Mouse (Mus musculus) spleen, postnatal 14 days (tissue): ENCODE data around the gene Lamb1.

Source experiments
- DNase-seq, 2 experiments: peaks; one replicate each; pipeline ENCODE4 v3.0.0; 2021 to 2022; ENCODE audit warnings: low spot score in 2 of 2

Lamb1 gene

DNA sequence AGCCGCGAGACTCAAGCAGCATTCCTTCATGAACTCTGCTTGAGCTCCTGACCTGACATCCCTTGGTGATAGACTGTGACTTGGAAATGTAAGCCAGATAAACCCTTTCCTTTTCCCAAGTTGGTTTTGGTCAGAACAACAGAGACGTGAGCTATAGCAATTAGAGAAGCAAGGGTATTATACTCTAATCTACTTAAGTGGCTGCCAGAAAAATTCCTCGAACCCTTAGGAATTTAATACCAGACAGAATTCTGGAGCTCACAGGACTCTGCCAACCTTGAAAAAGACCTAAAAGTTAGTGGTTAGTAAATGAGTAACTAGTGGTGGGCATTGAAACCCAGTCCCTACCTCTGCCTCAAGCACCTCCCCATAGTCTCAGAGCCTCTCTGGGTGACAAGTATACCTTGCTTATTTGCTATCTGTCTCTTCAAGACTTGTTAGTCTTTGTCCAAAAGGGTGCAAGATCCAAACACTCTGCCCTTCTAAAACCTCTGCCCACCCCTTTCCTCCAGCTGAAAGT is 18.6 kb downstream of the Lamb1 start:
- DNase-seq = no peak

GRCm38 (mm10) chr12:31289046-31289445 is 24.0 kb downstream of the Lamb1 start:
- no peak for DNase-seq

DNA sequence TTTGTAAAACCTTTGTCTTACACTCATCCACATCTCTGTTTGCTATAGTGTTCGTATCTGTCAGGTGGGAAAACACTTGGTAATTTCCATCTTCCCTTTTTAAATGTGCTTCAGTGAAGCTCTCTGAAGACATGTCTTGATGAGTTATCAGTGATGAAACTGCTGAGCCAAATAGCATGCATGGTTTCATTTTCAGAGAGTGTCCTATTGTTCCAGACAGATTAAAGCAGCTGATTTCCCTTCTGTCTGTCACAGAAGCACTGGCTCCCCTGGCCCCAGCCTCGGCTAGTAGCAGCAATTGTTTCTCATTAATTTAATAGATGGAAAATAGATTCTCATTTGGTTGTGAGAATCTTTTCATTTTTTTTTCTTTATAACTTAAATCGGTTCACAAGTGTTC is 25.9 kb downstream of the Lamb1 start:
- DNase-seq = no peak

DNA sequence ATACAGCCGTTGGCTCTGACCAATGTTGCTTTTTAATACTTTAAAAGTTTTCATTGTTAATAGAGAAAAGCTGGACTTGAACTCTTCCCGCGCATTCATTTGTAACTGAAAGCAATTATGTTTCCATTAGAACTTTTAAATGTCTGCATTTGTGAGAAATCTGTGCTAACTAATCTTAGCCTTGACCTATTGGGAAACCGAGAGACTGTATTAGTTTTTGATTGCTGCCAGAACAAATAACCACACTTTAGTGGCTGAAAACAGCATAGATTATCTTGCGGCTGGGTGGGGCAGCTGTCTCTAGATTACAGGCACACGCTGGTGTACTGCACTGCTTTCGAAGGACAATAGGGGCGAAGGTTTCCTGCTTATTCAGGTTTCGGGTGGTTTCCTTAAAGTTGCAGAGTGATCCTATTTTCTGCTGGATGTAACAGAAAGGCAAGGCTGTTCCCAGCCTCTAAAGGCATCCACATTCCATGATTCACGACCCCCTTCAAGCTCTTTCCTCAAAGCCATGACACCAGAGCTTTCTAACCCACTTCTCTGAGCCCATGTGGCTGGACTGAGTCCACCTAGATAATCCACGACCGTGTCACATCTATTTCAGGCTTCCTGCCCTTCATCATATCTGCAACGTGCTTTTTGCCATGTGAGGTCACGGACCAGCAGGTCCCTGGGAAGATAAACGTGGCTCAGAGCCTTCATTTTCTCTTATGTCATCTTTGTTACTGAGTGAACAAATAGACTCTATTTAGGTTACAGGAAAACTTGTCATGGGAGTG is 28.5 kb downstream of the Lamb1 start:
- DNase-seq = no peak

GRCm38 (mm10) chr12:31294526-31294925 is 29.5 kb downstream of the Lamb1 start:
- no peak for DNase-seq

DNA sequence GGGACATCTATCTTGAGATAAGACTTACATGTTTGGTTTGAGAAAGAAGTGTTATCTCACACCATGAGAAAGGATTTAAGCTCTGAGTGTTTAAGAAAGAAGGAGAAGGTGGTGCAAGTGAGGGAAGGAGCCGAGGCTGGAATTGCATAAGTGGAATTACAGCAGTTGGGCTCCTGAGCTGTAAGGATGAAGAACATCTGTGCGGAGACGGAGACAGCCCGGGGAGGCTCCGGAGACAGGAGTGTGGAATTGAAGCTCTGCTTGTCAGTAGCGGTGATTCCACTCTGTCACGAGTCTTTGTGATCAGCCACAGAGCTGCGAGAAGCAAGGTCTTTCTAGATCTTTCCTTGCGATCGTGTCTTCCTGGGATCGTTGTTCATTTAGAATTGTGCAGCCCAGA is 30.0 kb downstream of the Lamb1 start:
- no peak for DNase-seq

DNA sequence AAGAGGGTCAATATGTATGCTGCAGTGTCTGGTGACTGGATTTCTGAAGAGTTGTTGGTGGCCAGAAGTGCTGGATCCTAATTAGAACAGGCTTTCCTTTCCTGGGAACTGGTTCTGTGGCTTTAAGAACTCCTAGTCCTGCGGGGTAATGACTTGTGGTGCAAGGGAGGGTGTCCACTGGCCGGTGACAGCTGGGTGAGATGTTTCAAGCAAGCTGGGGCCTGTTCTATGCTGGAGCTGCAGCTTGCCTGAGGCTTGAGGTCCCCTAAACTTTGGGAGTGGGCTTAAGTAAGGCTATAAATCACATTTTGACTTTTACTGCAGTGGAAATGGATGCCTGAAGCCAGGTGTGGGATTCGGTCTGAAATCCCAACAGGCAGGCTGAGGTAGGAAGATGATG is 30.5 kb downstream of the Lamb1 start:
- no peak for DNase-seq

GRCm38 (mm10) chr12:31296097-31296496 is 31.1 kb downstream of the Lamb1 start:
- no peak for DNase-seq

GRCm38 (mm10) chr12:31298122-31298521 is 33.1 kb downstream of the Lamb1 start:
- DNase-seq = no peak

DNA sequence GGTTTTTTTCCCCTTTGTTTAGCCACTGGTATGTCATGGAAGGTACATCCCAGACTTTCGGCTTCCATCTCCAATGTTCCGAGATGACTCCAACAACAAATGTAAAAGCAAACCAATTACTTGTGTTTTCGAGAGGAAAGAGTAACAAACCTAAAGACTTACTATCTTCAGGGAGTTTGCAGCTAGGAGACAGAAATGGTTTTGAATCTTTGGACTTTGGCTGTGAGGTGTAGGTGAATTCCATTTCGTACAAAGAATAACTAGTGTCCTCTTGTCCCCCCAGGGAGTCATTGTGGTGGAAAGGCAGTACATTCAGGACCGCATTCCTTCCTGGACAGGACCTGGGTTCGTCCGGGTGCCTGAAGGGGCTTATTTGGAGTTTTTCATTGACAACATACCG is 33.5 kb downstream of the Lamb1 start:
- no peak for DNase-seq

GRCm38 (mm10) chr12:31299126-31299525 is 34.1 kb downstream of the Lamb1 start:
- DNase-seq = no peak

GRCm38 (mm10) chr12:31299676-31300197 is 34.7 kb downstream of the Lamb1 start:
- DNase-seq = no peak

DNA sequence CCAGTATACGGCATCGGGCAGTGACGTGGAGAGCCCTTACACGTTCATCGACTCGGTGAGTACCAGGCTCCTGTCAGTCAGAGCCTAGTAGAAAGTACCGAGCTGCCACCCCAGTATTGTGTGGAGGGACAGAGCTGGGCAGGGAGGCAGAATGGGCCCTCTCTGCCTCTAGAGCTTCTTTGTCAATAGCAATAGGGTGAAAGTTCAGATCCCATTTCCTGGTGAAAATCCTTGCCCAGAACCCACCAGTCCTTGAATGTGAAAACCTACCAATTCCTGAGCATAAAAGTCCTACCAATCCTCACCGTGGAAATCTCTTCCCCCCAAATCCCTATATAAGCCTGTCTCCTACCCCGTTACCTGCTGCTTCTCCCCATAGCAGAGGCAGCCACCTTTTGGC is 35.2 kb downstream of the Lamb1 start:
- no peak for DNase-seq

DNA sequence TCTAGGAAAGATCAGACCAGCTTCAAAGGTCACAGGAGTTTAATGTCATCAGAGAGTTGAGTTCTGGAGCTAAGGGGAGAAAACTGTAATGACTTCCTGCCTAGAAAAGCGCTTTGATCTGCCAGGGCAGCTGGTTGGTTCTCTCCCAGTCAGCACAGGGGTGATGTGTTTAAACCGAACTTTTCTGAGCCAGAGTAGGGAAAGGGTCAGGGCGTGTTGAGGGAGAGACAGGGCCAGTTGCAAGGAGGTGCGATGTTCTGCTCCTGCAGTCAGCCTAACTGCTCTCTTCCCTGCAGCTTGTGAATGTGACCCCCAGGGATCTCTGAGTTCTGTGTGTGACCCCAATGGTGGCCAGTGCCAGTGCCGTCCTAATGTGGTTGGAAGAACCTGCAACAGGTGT is 37.2 kb downstream of the Lamb1 start:
- no peak for DNase-seq

DNA sequence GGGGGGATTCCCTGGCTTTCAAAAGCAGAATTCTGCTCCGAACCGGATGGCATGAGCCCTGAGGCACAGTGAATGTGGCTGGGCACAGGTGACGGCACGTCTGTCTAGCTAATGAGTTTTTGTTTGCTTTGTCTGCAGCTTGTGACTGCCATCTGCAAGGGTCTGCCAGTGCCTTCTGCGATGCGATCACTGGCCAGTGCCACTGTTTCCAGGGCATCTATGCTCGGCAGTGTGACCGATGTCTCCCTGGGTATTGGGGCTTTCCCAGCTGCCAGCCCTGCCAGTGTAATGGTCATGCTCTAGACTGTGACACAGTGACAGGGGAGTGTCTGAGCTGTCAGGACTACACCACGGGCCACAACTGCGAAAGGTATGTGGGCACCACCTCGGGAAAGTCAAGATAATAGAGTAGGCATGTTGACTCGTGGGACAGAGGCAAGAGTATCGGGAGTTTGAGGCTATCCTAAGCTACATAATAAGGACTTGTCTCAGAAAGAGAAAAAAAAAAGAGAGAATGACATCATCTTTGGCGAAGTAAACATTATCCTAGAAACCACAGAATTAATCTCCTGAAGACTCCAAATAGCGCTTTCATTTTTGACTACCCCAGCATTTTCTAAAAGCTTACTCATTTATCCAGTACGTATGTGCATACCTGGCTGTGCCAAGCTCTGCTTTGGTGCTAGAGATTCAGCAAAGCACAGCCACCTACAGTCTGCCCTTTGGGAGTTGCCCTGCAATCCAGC is 37.9 kb downstream of the Lamb1 start:
- no peak for DNase-seq

DNA sequence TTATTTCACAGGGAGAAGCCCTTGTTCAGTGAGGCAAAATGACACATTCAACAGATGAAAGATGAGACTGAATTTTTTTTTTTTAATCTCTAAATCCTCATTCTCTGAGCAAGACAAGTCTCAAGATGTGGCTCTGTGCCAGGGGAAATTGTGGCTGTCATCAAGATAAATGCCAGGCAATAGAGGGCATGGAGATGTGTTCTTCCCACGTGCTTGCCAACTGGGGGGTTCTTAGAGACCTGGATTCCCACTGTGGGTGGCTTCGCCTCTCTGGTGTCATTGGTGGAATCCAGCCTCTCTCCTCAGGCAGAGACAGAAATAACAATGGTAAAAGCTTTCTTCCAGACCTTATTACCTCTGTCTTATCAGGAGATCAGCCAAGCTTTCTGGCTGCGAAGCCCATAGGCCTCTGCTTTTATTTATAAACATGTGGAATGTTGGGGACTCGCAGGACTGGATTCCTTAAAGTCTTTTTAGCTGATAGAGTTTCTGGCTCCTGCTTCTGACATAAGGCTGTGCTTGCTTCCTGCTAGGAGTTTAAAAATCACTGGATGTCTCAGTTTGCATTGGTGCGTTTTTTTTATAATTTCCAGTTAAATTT is 41.1 kb downstream of the Lamb1 start:
- no peak for DNase-seq

- no peak for DNase-seq
These were observed 42.0 kb downstream of the Lamb1 start for GRCm38 (mm10) chr12:31307011-31307410.

DNA sequence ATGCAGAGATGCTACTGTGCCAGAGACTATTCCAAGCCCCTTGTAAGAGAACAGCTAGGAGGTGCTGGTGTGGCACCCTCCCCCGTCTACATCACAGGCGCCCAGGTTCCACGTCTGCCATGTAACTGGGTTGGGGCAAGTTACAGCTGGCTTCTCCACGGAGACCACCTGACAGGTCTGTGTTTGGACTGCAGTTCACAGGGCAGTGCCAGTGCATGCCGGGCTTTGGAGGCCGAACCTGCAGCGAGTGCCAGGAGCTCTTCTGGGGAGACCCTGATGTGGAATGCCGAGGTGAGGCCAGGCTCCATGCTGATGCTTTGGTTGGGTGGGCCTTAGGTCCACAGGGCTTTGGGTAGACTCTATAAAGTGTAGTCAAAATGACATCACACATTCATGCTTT is 42.7 kb downstream of the Lamb1 start:
- no peak for DNase-seq

- DNase-seq = no peak
These were observed 45.7 kb downstream of the Lamb1 start for GRCm38 (mm10) chr12:31310687-31311086.

DNA sequence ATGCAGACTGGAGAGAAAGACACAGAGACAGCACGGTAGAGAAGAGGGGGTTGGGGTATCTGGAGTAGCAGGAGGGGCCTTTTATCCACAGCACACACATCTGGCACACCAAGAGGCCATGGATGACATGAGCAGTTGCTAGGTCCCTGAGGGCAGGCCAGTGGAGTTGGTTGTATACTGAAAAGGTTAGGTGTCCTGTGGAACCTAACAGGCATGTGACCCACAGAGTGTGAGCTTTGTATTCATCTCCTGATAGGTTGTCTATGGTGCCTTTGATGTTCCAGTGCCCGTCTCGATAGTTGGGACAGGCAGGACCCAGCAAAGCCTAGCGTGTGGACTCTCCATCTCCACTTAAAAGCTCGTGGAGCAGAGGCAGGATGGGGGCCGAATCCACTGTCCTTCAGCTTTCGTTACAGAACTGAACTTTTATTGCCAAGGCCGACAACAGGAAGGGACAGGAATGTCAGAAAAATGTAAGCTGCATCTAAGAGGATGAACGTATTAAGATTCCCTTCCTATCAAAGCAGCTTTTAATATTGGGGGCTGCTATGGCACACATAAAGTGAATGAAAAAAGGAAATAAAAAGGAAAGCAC is 46.7 kb downstream of the Lamb1 start:
- DNase-seq = no peak

DNA sequence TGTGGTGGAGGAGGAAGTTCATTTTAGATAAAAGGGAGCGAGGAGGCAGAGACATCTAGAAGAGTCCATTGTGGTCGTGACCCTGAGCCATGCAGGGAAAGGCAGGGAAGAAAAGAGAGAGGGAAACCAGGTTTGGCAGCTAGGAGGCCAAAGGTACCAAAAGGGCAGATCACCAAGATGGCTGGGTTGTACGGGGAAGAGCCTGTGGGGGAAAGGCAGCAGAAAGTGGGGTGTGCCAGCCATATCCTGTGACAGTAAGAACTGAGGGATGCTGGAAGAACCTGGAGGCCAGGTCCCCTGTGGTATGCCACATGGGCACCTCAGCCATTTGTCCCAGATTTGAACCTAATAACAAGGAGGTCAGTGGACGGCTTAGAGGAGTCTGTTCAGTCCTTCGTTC is 47.2 kb downstream of the Lamb1 start:
- DNase-seq = no peak

GRCm38 (mm10) chr12:31313136-31313535 is 48.1 kb downstream of the Lamb1 start:
- no peak for DNase-seq
